Mouse (Mus musculus): ENCODE results near the gene Grb7. TPM values are rescaled to one million over a fixed set of nuclear protein-coding genes. Genes with fewer than 3 reads are reported as not detected.

The Grb7 gene
- polyA plus RNA-seq, 1 experiment: 2.4 TPM

DNA sequence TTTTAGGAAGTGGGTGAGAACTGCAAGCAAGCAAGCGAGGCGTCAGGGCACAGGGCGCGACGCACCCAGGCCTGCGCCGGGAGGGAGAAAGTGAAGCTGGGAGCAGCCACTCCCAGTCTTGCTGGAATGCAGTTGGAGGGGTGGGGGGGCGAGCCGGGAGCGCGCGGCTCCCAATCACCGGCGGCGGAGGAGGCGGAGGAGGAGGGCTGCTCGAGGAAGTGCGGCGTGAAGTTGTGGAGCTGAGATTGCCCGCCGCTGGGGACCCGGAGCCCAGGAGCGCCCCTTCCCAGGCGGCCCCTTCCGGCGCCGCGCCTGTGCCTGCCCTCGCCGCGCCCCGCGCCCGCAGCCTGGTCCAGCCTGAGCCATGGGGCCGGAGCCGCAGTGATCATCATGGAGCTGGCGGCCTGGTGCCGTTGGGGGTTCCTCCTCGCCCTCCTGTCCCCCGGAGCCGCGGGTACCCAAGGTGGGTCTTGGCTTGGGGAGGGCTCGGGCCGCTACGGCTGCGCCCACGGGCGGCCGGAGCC lies 33.9 kb upstream of the Grb7 start, which contains the start of gene Erbb2:
Erbb2 (plus strand) TSS at position 198 of the 524 bp plus-strand sequence.
- H3K27me3 ChIP-seq (ENCODE audit: control insufficient read depth, insufficient read depth, low read length): no peaks in the 10 kb centered on the region
- no peak within 1 kb of the TSS for H3K27ac ChIP-seq (ENCODE audit: control insufficient read depth, insufficient read depth, low read depth, low read length)
- H3K4me3 ChIP-seq (ENCODE audit: control insufficient read depth, low read depth, low read length): peak within 1 kb of the TSS; percentile 76
- H3K36me3 ChIP-seq (ENCODE audit: control insufficient read depth, insufficient read depth, low read length): no peaks in the 10 kb centered on the region
- TF ChIP-seq POLR2A (IDR thresholded peaks at IDR 0.05; ENCODE audit: control insufficient read depth, low read depth, low read length) (peak; percentile 40), CTCF (IDR thresholded peaks at IDR 0.05; ENCODE audit: control insufficient read depth, insufficient read depth, insufficient replicate concordance, low read depth, low read length) (no peak)
- H3K4me1 ChIP-seq (ENCODE audit: control insufficient read depth, insufficient read depth, low read length): peaks cover 16% of the 10 kb centered on the region

GRCm38 (mm10) chr11:98412797-98413301 lies 33.3 kb upstream of the Grb7 start:
- H3K27ac ChIP-seq (ENCODE audit: control insufficient read depth, insufficient read depth, low read depth, low read length): no peak overlapping the region
- TF ChIP-seq CTCF (IDR thresholded peaks at IDR 0.05; ENCODE audit: control insufficient read depth, insufficient read depth, insufficient replicate concordance, low read depth, low read length) (no peak), POLR2A (IDR thresholded peaks at IDR 0.05; ENCODE audit: control insufficient read depth, low read depth, low read length) (no peak)
- H3K4me3 ChIP-seq (ENCODE audit: control insufficient read depth, low read depth, low read length): peak overlapping the region; percentile 76
- no peaks in the 10 kb centered on the region for H3K27me3 ChIP-seq (ENCODE audit: control insufficient read depth, insufficient read depth, low read length)
- H3K36me3 ChIP-seq (ENCODE audit: control insufficient read depth, insufficient read depth, low read length): no peaks in the 10 kb centered on the region
- H3K4me1 ChIP-seq (ENCODE audit: control insufficient read depth, insufficient read depth, low read length): peaks cover 16% of the 10 kb centered on the region

DNA sequence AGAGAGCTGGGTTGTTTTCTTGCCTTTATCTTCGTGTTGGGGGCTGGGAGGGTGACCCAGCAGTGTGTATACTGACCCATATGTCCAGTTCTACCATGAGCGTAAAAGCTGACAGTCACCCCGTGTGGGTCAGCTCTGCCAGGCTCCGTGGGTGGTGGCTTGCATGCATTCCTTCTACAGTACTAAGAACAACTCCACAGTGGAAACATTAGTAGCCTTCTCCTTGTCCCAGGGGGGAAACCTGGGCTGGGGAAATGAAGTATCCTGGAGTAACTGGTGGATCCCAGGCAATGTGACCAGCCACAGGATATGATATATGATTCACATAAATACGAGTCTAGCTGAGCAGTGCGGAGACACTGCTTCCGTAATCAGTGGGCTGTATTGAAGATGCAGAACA lies 32.5 kb upstream of the Grb7 start:
- no peak for TF ChIP-seq POLR2A (IDR thresholded peaks at IDR 0.05; ENCODE audit: control insufficient read depth, low read depth, low read length)
- TF ChIP-seq CTCF (IDR thresholded peaks at IDR 0.05; ENCODE audit: control insufficient read depth, insufficient read depth, insufficient replicate concordance, low read depth, low read length): no peak
- Histone ChIP-seq H3K27ac (ENCODE audit: control insufficient read depth, insufficient read depth, low read depth, low read length) (no peak overlapping the region), H3K4me3 (ENCODE audit: control insufficient read depth, low read depth, low read length) (no peak overlapping the region), H3K27me3 (ENCODE audit: control insufficient read depth, insufficient read depth, low read length) (no peaks in the 10 kb centered on the region), H3K4me1 (ENCODE audit: control insufficient read depth, insufficient read depth, low read length) (peaks cover 15% of the 10 kb centered on the region), H3K36me3 (ENCODE audit: control insufficient read depth, insufficient read depth, low read length) (no peaks in the 10 kb centered on the region)

DNA sequence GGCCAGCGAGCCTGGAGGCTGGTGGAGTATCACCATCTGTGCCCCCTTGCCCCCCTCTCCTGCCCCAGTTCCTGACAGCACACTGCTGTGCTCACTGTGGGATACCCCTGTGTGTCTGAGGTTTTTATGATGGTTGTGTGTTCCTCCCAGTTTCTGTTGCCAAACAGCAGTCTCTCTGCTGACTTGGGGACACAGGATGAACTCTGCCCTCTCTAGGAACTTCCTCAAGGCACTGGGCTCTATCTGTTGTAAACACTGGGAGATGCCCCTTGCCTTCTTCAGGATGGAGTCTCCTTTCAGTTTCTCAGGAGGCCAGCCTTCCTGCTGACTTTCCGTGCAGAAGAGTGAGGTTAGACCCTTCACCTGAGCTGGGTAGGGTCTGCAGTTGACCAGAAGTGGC lies 32.0 kb upstream of the Grb7 start:
- no peak overlapping the region for H3K4me3 ChIP-seq (ENCODE audit: control insufficient read depth, low read depth, low read length)
- TF ChIP-seq CTCF (IDR thresholded peaks at IDR 0.05; ENCODE audit: control insufficient read depth, insufficient read depth, insufficient replicate concordance, low read depth, low read length) (no peak), POLR2A (IDR thresholded peaks at IDR 0.05; ENCODE audit: control insufficient read depth, low read depth, low read length) (no peak)
- peaks cover 12% of the 10 kb centered on the region for H3K4me1 ChIP-seq (ENCODE audit: control insufficient read depth, insufficient read depth, low read length)
- H3K36me3 ChIP-seq (ENCODE audit: control insufficient read depth, insufficient read depth, low read length): no peaks in the 10 kb centered on the region
- H3K27ac ChIP-seq (ENCODE audit: control insufficient read depth, insufficient read depth, low read depth, low read length): no peak overlapping the region
- no peaks in the 10 kb centered on the region for H3K27me3 ChIP-seq (ENCODE audit: control insufficient read depth, insufficient read depth, low read length)

- Histone ChIP-seq H3K27me3 (ENCODE audit: control insufficient read depth, insufficient read depth, low read length) (no peaks in the 10 kb centered on the region), H3K4me3 (ENCODE audit: control insufficient read depth, low read depth, low read length) (no peak overlapping the region), H3K27ac (ENCODE audit: control insufficient read depth, insufficient read depth, low read depth, low read length) (no peak overlapping the region), H3K4me1 (ENCODE audit: control insufficient read depth, insufficient read depth, low read length) (peaks cover 8% of the 10 kb centered on the region), H3K36me3 (ENCODE audit: control insufficient read depth, insufficient read depth, low read length) (no peaks in the 10 kb centered on the region)
- TF ChIP-seq POLR2A (IDR thresholded peaks at IDR 0.05; ENCODE audit: control insufficient read depth, low read depth, low read length) (no peak), CTCF (IDR thresholded peaks at IDR 0.05; ENCODE audit: control insufficient read depth, insufficient read depth, insufficient replicate concordance, low read depth, low read length) (no peak)
Measured at GRCm38 (mm10) chr11:98417074-98417473, 29.1 kb upstream of the Grb7 start.

- TF ChIP-seq POLR2A (IDR thresholded peaks at IDR 0.05; ENCODE audit: control insufficient read depth, low read depth, low read length): no peak
- TF ChIP-seq CTCF (IDR thresholded peaks at IDR 0.05; ENCODE audit: control insufficient read depth, insufficient read depth, insufficient replicate concordance, low read depth, low read length): no peak
- no peaks in the 10 kb centered on the region for H3K27me3 ChIP-seq (ENCODE audit: control insufficient read depth, insufficient read depth, low read length)
- no peaks in the 10 kb centered on the region; the same call in none of the 2 replicates for H3K4me1 ChIP-seq (ENCODE audit: control insufficient read depth, insufficient read depth, low read length)
- no peak overlapping the region for H3K27ac ChIP-seq (ENCODE audit: control insufficient read depth, insufficient read depth, low read depth, low read length)
- no peaks in the 10 kb centered on the region for H3K36me3 ChIP-seq (ENCODE audit: control insufficient read depth, insufficient read depth, low read length)
- no peak overlapping the region for H3K4me3 ChIP-seq (ENCODE audit: control insufficient read depth, low read depth, low read length)
Measured at GRCm38 (mm10) chr11:98418273-98418672, 27.9 kb upstream of the Grb7 start.

- no peaks in the 10 kb centered on the region for H3K27me3 ChIP-seq (ENCODE audit: control insufficient read depth, insufficient read depth, low read length)
- no peaks in the 10 kb centered on the region for H3K4me1 ChIP-seq (ENCODE audit: control insufficient read depth, insufficient read depth, low read length)
- no peak overlapping the region for H3K4me3 ChIP-seq (ENCODE audit: control insufficient read depth, low read depth, low read length)
- no peak overlapping the region for H3K27ac ChIP-seq (ENCODE audit: control insufficient read depth, insufficient read depth, low read depth, low read length)
- no peaks in the 10 kb centered on the region for H3K36me3 ChIP-seq (ENCODE audit: control insufficient read depth, insufficient read depth, low read length)
- TF ChIP-seq POLR2A (IDR thresholded peaks at IDR 0.05; ENCODE audit: control insufficient read depth, low read depth, low read length): no peak
- TF ChIP-seq CTCF (IDR thresholded peaks at IDR 0.05; ENCODE audit: control insufficient read depth, insufficient read depth, insufficient replicate concordance, low read depth, low read length): no peak
Measured at GRCm38 (mm10) chr11:98418939-98419547, 27.2 kb upstream of the Grb7 start.
